Mouse (Mus musculus) testis, adult 2 months (tissue): ENCODE results near the gene Fbxo47. TPM values are rescaled to one million over a fixed set of nuclear protein-coding genes. Genes with fewer than 3 reads are reported as not detected.

Source experiments
- H3K27ac ChIP-seq: fragments of 200-500 bp; 2 replicates; pipeline ENCODE4 v1.5.1; 2012; ENCODE audit warnings: low read depth, low read length; ENCODE audit not compliant: control insufficient read depth, insufficient read depth
- H3K27me3 ChIP-seq: fragments of 200-500 bp; 2 replicates; pipeline ENCODE4 v1.6.1; 2012; ENCODE audit warnings: mild to moderate bottlenecking, low read length, moderate library complexity; ENCODE audit not compliant: control insufficient read depth, insufficient read depth
- H3K36me3 ChIP-seq: fragments of 200-500 bp; 2 replicates; pipeline ENCODE4 v1.6.1; 2012; ENCODE audit warnings: mild to moderate bottlenecking, low read length; ENCODE audit not compliant: control insufficient read depth, insufficient read depth
- H3K4me1 ChIP-seq: fragments of 200-500 bp; 2 replicates; pipeline ENCODE4 v1.6.1; 2012; ENCODE audit warnings: low read length; ENCODE audit not compliant: control insufficient read depth, insufficient read depth
- H3K4me3 ChIP-seq: fragments of 200-500 bp; 2 replicates; pipeline ENCODE4 v1.5.1; 2012; ENCODE audit warnings: low read depth, mild to moderate bottlenecking, low read length, moderate library complexity, mixed read lengths; ENCODE audit not compliant: control insufficient read depth
- CTCF ChIP-seq: fragments of 200-500 bp; IDR thresholded peaks from 2 replicates; pipeline ENCODE4 v1.5.1; 2012; ENCODE audit warnings: low read depth, mild to moderate bottlenecking, inconsistent platforms, low read length, moderate library complexity; ENCODE audit not compliant: control insufficient read depth, insufficient read depth, insufficient replicate concordance
- POLR2A ChIP-seq: fragments of 200-500 bp; IDR thresholded peaks from 2 replicates; pipeline ENCODE4 v1.6.1; 2012; ENCODE audit warnings: low read depth, mild to moderate bottlenecking, inconsistent platforms, low read length, moderate library complexity; ENCODE audit not compliant: control insufficient read depth
- polyA plus RNA-seq: library from polyadenylated mRNA; depleted of rRNA; stranded (reverse); fragments of >200 nt; gene quantifications from 2 replicates; pipeline ENCODE4 v1.2.3, GENCODE M21; 2012

The Fbxo47 gene
- polyA plus RNA-seq, 1 experiment, result 25.8 TPM

DNA sequence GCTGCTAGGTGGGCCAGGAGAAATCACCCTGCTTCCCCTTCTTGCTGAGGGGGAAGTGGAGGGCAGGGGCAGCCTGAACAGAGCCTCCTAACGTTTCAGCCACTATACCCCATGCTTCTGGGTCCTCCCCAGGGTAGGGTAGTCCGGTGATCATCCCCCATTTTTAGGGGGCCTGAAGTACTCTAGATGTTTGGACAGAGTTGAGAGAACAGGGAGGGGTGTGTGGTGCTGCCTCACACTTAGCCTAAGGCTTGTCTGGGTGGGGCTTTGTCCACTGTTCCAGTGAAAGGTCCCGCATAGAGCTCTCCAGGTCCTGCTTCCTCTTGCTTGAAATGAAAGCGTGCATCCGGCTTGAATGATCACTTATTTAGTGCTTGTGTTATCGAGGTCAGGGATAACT lies 53.5 kb downstream of the Fbxo47 start:
- H3K36me3 ChIP-seq, result no peaks in the 10 kb centered on the region

GRCm38 (mm10) chr11:97829913-97830476 lies 54.0 kb downstream of the Fbxo47 start:
- Histone ChIP-seq H3K36me3 (no peaks in the 10 kb centered on the region), H3K27me3 (no peaks in the 10 kb centered on the region), H3K27ac (no peak overlapping the region), H3K4me3 (no peak overlapping the region), H3K4me1 (no peaks in the 10 kb centered on the region)
- TF ChIP-seq POLR2A (no peak), CTCF (no peak)

More for the DNA sequence above, 53.5 kb downstream of the Fbxo47 start:
- Histone ChIP-seq H3K4me3 (no peak overlapping the region), H3K27me3 (no peaks in the 10 kb centered on the region), H3K4me1 (no peaks in the 10 kb centered on the region), H3K27ac (no peak overlapping the region)
- TF ChIP-seq CTCF, result no peak
- no peak for TF ChIP-seq POLR2A

- no peak for TF ChIP-seq CTCF
- TF ChIP-seq POLR2A, result no peak
- no peaks in the 10 kb centered on the region for H3K27me3 ChIP-seq
- no peaks in the 10 kb centered on the region for H3K4me1 ChIP-seq
- H3K4me3 ChIP-seq, result no peak overlapping the region
- no peaks in the 10 kb centered on the region for H3K36me3 ChIP-seq
- H3K27ac ChIP-seq, result no peak overlapping the region
These were observed 54.6 kb downstream of the Fbxo47 start for GRCm38 (mm10) chr11:97829365-97829764.

DNA sequence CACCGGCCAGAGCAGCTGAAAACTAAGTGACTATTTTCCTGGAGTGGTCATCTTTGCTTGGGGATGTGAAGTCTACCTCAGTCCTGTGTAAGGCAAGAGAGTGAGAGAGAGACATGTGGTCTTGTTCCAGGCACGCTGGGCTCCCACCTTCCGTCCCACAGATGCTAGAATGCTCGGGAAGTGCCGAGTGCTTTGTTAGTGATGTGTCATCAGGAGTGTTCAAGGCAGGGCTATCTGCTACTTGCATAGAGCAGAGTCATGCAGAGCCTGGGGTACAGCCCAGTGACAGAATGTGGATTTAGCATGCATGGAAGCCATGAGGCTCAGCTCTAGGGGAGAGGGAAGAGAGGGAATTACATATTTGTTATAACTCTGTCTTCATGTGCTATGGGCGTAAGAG lies 56.3 kb downstream of the Fbxo47 start:
- Histone ChIP-seq H3K27me3 (no peaks in the 10 kb centered on the region), H3K27ac (no peak overlapping the region), H3K4me3 (no peak overlapping the region), H3K36me3 (no peaks in the 10 kb centered on the region), H3K4me1 (no peaks in the 10 kb centered on the region; the same call in 1 of the 2 replicates)
- TF ChIP-seq CTCF (no peak), POLR2A (no peak)

- Histone ChIP-seq H3K27me3 (no peaks in the 10 kb centered on the region), H3K4me3 (no peak overlapping the region), H3K36me3 (no peaks in the 10 kb centered on the region), H3K27ac (no peak overlapping the region), H3K4me1 (no peaks in the 10 kb centered on the region; the same call in 1 of the 2 replicates)
- TF ChIP-seq POLR2A (no peak), CTCF (no peak)
These were observed 57.5 kb downstream of the Fbxo47 start for GRCm38 (mm10) chr11:97826414-97826813.

DNA sequence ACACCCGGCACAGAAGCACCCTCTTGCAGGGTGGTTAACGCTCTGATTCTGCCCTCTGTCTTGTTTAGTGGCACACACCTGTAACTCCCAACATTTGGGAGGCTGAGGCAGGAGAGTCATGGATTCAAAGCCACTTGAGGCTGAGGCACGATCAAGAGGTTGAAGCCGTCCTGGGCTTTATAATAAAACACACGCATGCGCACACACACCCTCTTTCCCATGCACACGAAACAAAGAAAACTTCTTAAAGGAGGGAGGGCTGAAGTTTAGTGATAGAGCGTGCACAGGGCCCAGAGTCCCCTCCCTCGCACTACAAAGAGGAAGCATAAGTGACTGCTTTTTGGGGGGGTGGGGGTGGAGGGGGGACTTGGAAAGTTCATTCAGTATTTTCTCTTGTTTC lies 58.0 kb downstream of the Fbxo47 start:
- Histone ChIP-seq H3K36me3 (no peaks in the 10 kb centered on the region), H3K4me1 (no peaks in the 10 kb centered on the region; the same call in 1 of the 2 replicates), H3K27ac (no peak overlapping the region), H3K27me3 (no peaks in the 10 kb centered on the region), H3K4me3 (no peak overlapping the region)
- TF ChIP-seq POLR2A, result no peak
- no peak for TF ChIP-seq CTCF

- Histone ChIP-seq H3K36me3 (no peaks in the 10 kb centered on the region), H3K27ac (no peak overlapping the region), H3K4me1 (no peaks in the 10 kb centered on the region; the same call in 1 of the 2 replicates), H3K27me3 (no peaks in the 10 kb centered on the region), H3K4me3 (no peak overlapping the region)
- TF ChIP-seq POLR2A (no peak), CTCF (no peak)
These were observed 58.7 kb downstream of the Fbxo47 start for GRCm38 (mm10) chr11:97825295-97825694.
